Mouse (Mus musculus) regulatory T cell (primary cell): ENCODE measurements around the gene Kcnc4.

ENCODE experiments used
- in situ Hi-C: fragments of 300-600 bp; cut with MboI, MseI; formaldehyde crosslinking; loops from one replicate; pipeline ENCODE4 v1.15.1; 2025; ENCODE audit warnings: high pct_unique_total_duplicates

The Kcnc4 gene

GRCm38 (mm10) chr3:107459196-107459772, at the start of gene Kcnc4:
TSS of gene Kcnc4 (minus strand) at chr3:107459552.
- in situ Hi-C loops, result no loop called here

DNA sequence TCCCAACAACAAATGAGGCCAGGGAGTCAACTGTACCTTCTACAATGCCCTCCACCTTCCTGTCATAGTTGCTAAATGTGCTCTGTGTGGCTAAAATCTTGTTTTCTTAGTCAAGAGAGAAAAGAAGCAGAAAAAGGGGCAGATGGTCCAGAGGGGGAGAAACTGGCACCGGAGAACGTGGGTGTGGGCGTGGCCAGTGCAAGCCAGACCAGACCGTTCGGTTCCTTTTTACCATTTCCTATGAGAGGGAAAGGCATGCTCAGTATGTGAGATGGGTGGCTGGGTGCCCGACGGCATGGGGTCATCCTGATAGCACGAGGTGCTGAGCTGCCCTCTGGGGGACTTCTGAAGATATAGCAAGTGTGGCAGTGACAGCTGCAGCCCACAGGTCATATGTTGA, 49.3 kb upstream of the Kcnc4 start:
- in situ Hi-C loops, result no loop called here

DNA sequence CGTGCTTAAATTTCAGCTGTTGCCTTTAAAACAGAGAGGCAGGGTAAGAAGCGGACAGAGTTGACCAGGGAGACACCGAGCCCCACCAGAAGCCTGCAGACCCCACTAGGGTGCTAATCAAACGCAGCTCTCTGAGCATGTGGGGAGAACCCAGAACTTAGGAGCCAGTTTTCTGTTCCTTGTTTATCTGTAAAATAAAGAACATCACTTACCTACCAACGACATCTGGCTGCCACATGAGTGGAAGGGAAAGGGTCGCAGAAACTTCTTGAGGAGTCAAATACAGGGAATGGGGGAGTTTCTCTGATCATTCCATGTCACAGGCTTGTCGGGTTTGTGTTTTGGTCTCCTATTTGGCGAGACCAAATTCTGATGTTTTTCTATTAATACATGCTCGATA, 48.6 kb upstream of the Kcnc4 start:
- in situ Hi-C loops, result no loop called here

GRCm38 (mm10) chr3:107506531-107506930, 47.2 kb upstream of the Kcnc4 start:
- in situ Hi-C loops, result no loop called here

- in situ Hi-C loops, result no loop called here
These were observed 46.4 kb upstream of the Kcnc4 start for GRCm38 (mm10) chr3:107505464-107506367.

GRCm38 (mm10) chr3:107504542-107504941, 45.2 kb upstream of the Kcnc4 start:
- in situ Hi-C loops, result no loop called here

DNA sequence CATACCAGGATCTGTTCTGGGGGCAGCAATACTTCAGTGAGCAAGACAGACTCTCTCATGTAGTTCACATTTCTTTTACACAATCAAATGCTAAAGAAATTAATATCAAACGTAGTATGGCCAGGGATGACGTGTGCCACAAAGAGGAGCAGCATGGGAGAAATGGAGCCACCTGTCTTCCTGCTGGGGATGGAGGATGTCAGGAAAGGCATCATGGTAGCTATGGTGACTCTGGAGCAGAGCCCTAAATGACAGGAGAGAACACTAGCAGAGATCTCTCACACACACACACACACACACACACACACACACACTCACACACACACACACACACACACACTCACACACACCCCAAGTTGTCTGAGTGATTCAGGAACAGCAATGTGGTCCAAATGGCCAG, 44.4 kb upstream of the Kcnc4 start:
- in situ Hi-C loops, result no loop called here

DNA sequence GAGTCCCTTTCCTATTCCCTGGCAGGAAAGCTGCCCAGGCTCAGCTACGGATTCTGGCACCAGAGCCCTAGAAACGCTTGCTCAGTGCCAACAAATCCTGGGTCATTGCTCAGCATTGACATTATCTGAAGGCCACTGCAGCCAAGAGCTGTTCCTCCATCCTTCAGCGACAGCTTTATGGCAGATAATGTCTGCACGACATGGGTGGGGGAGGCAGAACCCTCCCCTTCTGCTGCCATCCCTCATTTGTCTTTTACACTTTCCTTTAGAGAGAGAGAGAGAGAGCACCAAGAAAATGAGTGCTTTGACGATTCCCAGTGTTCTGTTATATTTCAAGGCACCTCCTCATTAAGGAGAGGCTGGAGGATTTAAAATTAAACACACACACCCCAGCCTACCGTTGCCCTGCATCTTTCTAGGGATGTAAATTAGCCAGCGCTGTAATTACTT, 42.4 kb upstream of the Kcnc4 start:
- in situ Hi-C loops, result no loop called here

- in situ Hi-C loops, result no loop called here
These were observed 40.9 kb upstream of the Kcnc4 start for GRCm38 (mm10) chr3:107500301-107500700.

DNA sequence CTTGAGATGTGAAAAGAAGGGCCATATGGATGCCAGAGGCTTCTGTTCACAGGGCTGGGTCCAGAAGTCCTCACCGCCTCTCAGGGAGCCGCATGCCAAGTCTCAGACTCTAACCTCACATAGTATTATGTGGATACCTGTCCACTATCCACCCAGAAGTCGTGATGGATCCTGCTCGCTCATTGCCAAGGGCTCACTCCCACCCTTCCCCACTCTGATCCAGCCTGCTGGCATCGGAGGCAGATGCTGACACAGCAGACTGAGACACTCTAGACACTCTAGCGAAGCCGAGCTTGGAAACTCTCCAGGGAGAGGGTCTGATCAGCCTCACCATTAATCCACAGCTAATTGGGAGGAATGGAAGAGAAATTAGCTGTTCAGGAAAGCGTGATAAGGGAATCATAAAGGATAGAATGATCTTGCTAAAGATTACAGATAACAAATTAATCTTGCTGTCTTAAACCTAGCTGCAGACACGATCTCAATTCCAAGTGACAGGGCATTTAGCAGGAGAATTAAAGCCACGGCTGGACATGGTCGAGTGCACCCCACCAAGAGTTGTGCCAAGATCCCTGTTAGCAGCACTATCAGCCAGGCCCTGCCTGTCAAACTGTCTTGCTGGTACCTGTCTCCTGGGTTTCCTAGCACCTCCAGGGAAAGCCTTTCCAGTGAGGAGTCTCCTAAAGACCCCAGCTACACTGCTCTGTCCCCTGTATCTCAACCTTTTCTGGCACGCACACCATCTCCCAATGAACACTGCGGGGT, 36.9 kb upstream of the Kcnc4 start:
- in situ Hi-C loops, result no loop called here

DNA sequence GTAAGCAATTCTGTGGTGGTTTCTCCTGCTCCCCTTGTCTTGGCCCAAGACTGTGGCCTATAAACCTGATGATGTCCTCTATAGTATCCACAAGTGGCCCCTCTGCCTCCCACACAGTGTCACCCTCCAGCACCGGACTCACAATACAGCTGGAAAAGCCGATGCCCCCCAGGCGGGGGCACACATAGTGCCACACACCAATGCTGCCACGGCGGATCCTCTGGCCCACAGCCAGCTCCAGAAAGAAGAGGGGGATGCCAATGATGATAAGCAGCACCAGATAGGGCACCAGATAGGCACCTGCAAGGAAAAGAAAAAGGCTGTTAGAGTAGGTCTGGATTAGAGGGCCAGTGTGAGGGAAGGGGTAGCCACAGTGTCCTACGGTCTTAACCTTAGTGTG, 36.2 kb upstream of the Kcnc4 start:
- in situ Hi-C loops, result no loop called here

DNA sequence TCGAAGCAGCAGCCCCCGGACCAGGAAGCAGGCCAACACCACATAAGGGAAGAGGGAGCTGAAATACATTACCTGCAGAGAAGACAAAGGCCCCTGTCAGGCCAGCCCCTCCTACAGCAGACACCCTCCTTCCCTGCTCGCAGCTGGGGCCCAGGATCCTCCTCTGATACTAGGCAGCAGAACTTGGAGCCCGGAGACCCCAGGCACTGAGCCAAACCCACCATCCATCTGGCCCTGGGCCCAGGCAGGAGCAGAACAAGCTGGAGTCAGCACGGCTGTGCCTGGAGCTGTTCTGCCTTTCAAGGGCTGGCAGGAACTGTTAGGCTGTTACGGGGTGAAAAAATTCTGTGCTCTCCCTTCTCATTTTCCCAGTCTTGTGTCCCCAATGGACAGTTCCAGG, 32.1 kb upstream of the Kcnc4 start:
- in situ Hi-C loops, result no loop called here

- in situ Hi-C loops, result no loop called here
These were observed 29.3 kb upstream of the Kcnc4 start for GRCm38 (mm10) chr3:107488637-107489036.

DNA sequence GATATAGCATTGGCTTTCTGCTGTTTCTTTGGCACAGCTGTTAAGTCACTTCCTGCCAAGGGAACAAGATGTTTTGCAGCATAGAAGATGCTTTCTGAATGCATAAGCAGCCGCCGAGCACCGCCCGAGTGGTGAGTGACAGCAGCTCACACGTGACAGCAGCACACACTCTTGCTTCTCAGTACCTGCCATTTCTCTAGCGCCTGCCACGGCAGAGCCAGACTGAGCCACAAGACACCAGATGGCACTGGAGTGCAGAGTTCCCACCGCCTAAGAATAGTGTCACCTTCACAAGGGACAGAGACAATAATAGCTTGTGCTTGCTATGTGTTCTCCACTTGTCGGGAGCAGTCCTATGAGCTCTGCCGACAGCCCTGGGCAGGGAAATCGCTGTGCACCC, 23.9 kb upstream of the Kcnc4 start:
- in situ Hi-C loops, result no loop called here

GRCm38 (mm10) chr3:107480660-107481059, 21.3 kb upstream of the Kcnc4 start:
- in situ Hi-C loops, result no loop called here

GRCm38 (mm10) chr3:107472198-107472597, 12.8 kb upstream of the Kcnc4 start:
- in situ Hi-C loops, result no loop called here

DNA sequence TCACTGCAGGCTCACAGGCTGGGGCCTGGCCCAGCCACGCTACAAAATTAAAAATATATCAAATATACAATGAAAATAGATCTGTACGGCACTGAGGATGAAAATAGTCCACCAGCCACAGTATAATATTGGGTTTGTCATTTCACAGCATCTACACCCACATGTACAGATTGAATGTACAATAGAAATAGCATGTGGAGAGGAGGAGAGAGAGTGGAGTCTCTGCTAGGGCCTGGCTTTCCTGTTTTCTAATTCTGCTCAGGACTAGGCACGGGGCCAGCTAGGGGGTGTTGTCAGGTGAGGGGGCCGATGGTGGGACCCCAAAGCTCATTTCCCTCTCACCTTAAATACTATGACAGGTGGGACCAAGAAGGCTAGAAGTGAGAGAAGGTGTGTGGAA, 9.7 kb upstream of the Kcnc4 start:
- in situ Hi-C loops, result no loop called here

DNA sequence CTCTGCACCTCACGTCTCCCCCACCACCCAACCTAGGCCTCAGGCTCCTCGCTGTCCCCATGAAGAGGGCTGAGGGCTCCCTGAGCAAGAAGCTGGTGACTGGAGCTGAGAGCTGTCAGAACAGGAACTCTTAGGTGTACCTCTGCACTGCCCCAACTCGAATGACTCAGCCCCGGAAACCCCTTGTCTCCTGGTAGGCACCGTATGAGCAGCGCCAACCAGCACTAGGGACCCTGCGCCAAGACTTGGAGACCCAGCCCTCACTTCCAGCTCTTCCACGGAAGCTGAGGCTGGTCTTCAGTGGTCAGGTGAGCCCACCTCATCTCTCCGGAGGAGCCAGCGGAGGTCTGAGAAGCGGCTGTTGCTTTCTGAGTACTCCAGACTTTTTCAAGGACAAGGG, 8.8 kb upstream of the Kcnc4 start:
- in situ Hi-C loops, result no loop called here

GRCm38 (mm10) chr3:107466577-107466976, 7.2 kb upstream of the Kcnc4 start:
- in situ Hi-C loops, result no loop called here

DNA sequence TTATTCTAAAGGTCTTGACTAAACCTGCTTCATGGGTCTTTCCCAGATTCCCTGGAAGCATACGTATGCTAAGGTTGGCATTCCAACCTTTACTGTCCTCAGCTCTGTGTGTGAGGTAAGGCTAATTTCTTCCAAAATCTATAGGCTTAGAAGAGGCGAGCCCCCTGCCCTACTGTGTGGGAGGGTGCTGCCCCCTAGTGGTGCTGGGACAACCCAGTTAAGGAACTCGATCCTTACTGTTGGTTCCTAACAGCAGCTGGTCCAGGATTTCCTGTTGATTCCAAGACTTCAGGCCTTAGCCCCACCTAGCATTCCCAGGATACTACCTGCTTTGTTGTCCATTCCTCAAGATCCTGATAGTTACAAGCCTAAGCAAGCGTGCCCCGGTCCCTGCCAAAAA, 2.8 kb upstream of the Kcnc4 start:
- in situ Hi-C loops, result loop anchor here (5.0 kb wide), 2 partner anchors 100 to 225 kb away; partner anchors contain the start of gene Prok1

- in situ Hi-C loops, result loop anchor here (5.0 kb wide), 2 partner anchors 98 to 223 kb away; partner anchors contain the start of gene Prok1
These were observed 550 bp upstream of the Kcnc4 start for GRCm38 (mm10) chr3:107459773-107460431.
